14 mouse cellular contexts compared by ENCODE assay signal in the genomic region with DNA sequence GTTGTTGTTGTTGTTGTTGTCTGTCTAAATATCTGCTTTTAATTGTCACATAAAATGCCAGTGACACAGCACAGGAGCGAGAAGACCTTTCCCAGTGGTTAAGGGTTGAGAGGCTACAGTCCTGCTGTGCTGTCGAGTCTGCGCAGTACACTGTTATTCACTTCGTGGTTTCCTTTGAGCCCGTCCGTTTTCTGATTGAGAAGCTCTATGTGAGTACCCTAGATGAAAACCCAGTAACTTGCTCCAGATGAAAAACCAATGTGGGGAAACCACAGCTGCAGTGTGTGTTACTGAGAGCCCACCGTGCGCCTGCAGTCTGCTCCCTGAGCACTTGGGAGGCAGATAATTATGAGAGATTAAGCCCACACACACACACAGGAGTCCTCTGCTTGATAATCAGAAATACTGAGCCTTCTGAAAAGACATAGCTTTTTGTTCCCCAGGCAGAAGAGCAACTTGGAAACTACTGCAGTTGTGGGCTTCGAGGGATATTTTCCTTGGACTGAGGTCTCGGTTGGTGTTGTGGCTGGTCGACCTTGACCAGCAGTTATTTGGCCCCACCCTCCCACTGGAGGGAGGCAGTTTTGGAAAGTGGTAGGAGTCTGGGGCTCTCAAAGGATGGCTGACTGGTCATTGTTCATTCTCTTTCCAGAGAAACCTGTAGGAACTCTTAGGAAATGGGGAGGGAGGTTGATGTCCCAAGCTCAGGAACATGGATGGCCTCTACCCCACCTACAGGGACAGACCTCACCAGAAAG.
DNase-seq lines count a peak whose midpoint lies in the region; ATAC-seq lines count a peak whose summit lies in the region.
"Had no signal": no experiment of that assay in that cellular context is flagged by ENCODE, and none has a peak within 500 bp of the region (broad histone marks: within the 10 kb centered on the region; RNA-seq: fewer than 3 reads in every experiment).

No protein-coding gene starts in this region.

- H3K9ac ChIP-seq in heart, embryonic 12.5 days = 0 out of 2 replicates have a peak overlapping the region, but pooled peaks have one; percentile 7
- H3K9ac ChIP-seq in hindbrain, embryonic 12.5 days = no peak overlapping the region
- no peak overlapping the region for H3K9ac ChIP-seq in midbrain, embryonic 12.5 days (replicated peaks)
- H3K9ac ChIP-seq: liver, embryonic 14.5 days had no signal

- DNase-seq in heart, postnatal 10 days = no peak
- no peak for DNase-seq in embryonic facial prominence, embryonic 10.5 days (ENCODE audit: low spot score)
- no peak for DNase-seq in spleen, adult 18-20 months
- no peak for DNase-seq in gastrocnemius, postnatal 10 days
- DNase-seq in right cerebral cortex, postnatal 14 days = no peak
- DNase-seq: cerebellum, adult 2 months; heart, postnatal 36 days; kidney, postnatal 36 days; thymus, postnatal 14 days had no signal

- no peaks in the 10 kb centered on the region for H3K9me3 ChIP-seq in heart, embryonic 12.5 days (replicated peaks)
- H3K9me3 ChIP-seq in embryonic facial prominence, embryonic 10.5 days = no peaks in the 10 kb centered on the region
- no peaks in the 10 kb centered on the region for H3K9me3 ChIP-seq in hindbrain, embryonic 12.5 days (replicated peaks)
- no peaks in the 10 kb centered on the region for H3K9me3 ChIP-seq in midbrain, embryonic 12.5 days

- WGBS in heart, embryonic 12.5 days = 70% methylated on average over 11 of the region's 11 CpGs
- WGBS in embryonic facial prominence, embryonic 10.5 days = 64% methylated on average over 11 of the region's 11 CpGs
- 68% methylated on average over 11 of the region's 11 CpGs for WGBS in hindbrain, embryonic 12.5 days
- 55% methylated on average over 11 of the region's 11 CpGs for WGBS in midbrain, embryonic 12.5 days

- peaks cover 18% of the 10 kb centered on the region for H3K36me3 ChIP-seq in heart, embryonic 12.5 days
- H3K36me3 ChIP-seq in embryonic facial prominence, embryonic 10.5 days (replicated peaks) = peaks cover 36% of the 10 kb centered on the region
- H3K36me3 ChIP-seq in hindbrain, embryonic 12.5 days = peaks cover 25% of the 10 kb centered on the region
- peaks cover 26% of the 10 kb centered on the region for H3K36me3 ChIP-seq in midbrain, embryonic 12.5 days

- no peaks in the 10 kb centered on the region for H3K27me3 ChIP-seq in heart, embryonic 12.5 days (replicated peaks)
- H3K27me3 ChIP-seq in embryonic facial prominence, embryonic 10.5 days (replicated peaks; ENCODE audit: low read depth, poor library complexity, severe bottlenecking) = no peaks in the 10 kb centered on the region
- H3K27me3 ChIP-seq in hindbrain, embryonic 12.5 days = no peaks in the 10 kb centered on the region
- no peaks in the 10 kb centered on the region for H3K27me3 ChIP-seq in midbrain, embryonic 12.5 days

- H3K27ac ChIP-seq in heart, embryonic 12.5 days (ENCODE audit: poor library complexity, severe bottlenecking) = no peak overlapping the region
- peak overlapping the region; percentile 63 for H3K27ac ChIP-seq in embryonic facial prominence, embryonic 10.5 days (replicated peaks)
- H3K27ac ChIP-seq in hindbrain, embryonic 12.5 days = 0 out of 2 replicates have a peak overlapping the region, but pooled peaks have one; percentile 40
- peak overlapping the region; percentile 50 for H3K27ac ChIP-seq in midbrain, embryonic 12.5 days (replicated peaks)
- H3K27ac ChIP-seq: left cerebral cortex, adult 2 months; liver, embryonic 14.5 days had no signal

- H3K4me2 ChIP-seq in heart, embryonic 12.5 days = no peak overlapping the region
- no peak overlapping the region for H3K4me2 ChIP-seq in hindbrain, embryonic 12.5 days (replicated peaks)
- H3K4me2 ChIP-seq in midbrain, embryonic 12.5 days (replicated peaks) = no peak overlapping the region

- intact Hi-C loops in heart, postnatal 10 days (cut with DNase I) = no loop called here

- no peak for ATAC-seq in heart, embryonic 12.5 days (ENCODE audit: insufficient number of reproducible peaks, low FRiP score)
- no peak for ATAC-seq in hindbrain, embryonic 12.5 days (ENCODE audit: low FRiP score)
- no peak for ATAC-seq in midbrain, embryonic 12.5 days (ENCODE audit: low FRiP score, low read depth)

- H3K4me3 ChIP-seq in heart, embryonic 12.5 days = no peak overlapping the region
- H3K4me3 ChIP-seq in embryonic facial prominence, embryonic 10.5 days = no peak overlapping the region
- no peak overlapping the region for H3K4me3 ChIP-seq in hindbrain, embryonic 12.5 days
- no peak overlapping the region for H3K4me3 ChIP-seq in midbrain, embryonic 12.5 days
- H3K4me3 ChIP-seq: left cerebral cortex, adult 2 months had no signal

- H3K4me1 ChIP-seq in heart, embryonic 12.5 days (replicated peaks) = peaks cover 63% of the 10 kb centered on the region
- H3K4me1 ChIP-seq in embryonic facial prominence, embryonic 10.5 days = peaks cover 62% of the 10 kb centered on the region
- peaks cover 57% of the 10 kb centered on the region for H3K4me1 ChIP-seq in hindbrain, embryonic 12.5 days
- peaks cover 48% of the 10 kb centered on the region for H3K4me1 ChIP-seq in midbrain, embryonic 12.5 days
